Mouse (Mus musculus) frontal cortex, adult (tissue): ENCODE measurements around the gene Olfr522.

Source experiments
- ATAC-seq: cut with Nextera tagmentation; 2 replicates; pipeline ENCODE4 v1.9.2; 2017; ENCODE audit warnings: mild to moderate bottlenecking, moderate library complexity, mixed read lengths; ENCODE audit not compliant: low TSS enrichment

Gene Olfr522

GRCm38 (mm10) chr7:140164664-140165063 lies at the start of gene Olfr522:
Gene Olfr522, minus strand, starts transcription at chr7:140164764.
- no peak for ATAC-seq

- ATAC-seq = no peak
Measured at GRCm38 (mm10) chr7:140213841-140214240, 49.3 kb upstream of the Olfr522 start.

DNA sequence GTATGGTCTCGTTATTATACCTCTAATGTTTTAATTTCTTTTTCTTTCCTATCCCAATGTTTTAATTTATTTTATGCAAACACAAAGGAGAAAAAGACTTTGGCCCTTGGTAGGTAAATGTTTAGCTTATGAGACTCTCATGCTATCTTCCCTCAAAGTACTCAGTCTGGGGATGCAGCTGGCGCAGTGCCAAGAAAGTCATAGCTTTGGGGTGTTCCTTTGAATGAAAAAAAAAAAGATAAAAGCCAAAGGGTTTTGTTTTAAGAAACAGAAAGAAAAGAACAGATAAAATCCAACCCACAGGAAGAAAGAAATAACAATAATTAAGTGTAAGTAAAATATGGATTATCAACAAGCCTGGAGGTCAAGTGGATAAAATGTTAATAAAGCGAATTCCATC lies 44.1 kb upstream of the Olfr522 start:
- ATAC-seq = no peak

DNA sequence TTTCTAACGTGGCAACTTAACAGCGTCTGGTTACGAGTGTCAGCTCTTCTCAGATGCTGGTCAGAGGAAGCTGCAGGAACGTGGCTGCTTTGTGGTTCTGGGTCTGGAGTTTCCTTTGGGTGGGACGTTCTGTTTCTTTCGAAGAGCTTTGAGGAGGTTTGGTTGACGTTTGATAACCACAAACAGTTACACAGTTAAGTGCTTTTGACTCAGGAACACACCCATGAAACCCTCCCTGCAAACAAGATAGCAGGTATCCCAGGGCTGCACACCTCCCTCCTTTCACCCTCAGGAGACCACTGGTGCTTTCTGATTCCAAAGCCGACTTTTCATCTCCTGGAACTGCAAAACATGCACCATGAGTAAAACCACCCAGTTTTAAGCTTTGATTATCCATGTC lies 43.6 kb upstream of the Olfr522 start:
- ATAC-seq = no peak

GRCm38 (mm10) chr7:140206904-140207303 lies 42.3 kb upstream of the Olfr522 start:
- no peak for ATAC-seq

DNA sequence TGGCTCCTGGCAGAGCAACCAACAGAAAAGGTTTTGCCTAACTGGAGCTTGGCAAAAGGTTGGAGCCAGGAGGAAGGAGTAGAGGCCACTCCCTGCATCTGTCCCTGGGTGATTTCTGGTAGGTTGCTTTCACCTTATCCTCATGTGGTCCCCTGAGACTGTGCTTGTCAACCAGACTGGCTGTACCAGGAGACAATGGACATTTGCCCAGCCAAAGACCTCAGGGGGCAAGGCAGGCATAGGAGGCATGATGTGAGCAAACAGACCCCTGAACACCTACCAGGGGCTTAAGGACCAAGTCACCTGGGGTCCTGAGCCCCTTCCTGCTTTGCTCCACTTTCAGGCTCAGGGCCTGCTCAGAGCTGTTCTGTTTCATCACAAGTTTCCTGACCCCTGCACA lies 41.3 kb upstream of the Olfr522 start, which contains the start of gene Olfr524:
Gene Olfr524 (minus strand): TSS at position 101 of the 400 bp plus-strand sequence.
- ATAC-seq = no peak

DNA sequence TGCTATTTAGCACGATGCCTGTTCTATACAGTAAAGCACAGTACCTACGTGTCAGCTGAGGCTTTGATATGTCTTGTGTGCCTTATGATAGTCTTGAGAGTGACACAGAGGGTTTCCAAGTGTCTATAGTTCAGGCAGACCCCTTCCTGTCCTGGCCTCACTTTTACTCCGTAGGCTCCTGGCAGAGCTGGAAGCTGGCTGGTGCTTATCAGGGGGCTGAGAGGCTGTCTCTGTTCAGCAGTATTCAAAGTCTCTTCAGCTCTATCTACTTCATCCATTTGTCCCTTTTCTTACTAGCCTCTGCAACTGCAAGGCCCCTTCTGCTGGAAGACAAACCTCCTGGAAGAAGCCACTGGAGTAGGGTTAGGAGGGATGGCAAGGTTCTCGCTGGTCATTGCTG lies 36.5 kb upstream of the Olfr522 start:
- ATAC-seq = no peak

GRCm38 (mm10) chr7:140196002-140196401 lies 31.4 kb upstream of the Olfr522 start:
- ATAC-seq = no peak

GRCm38 (mm10) chr7:140194031-140194430 lies 29.5 kb upstream of the Olfr522 start:
- peak; percentile 64; the same call in 1 of the 2 replicates for ATAC-seq

- ATAC-seq = no peak
Measured at GRCm38 (mm10) chr7:140192851-140193250, 28.3 kb upstream of the Olfr522 start.

GRCm38 (mm10) chr7:140192445-140192844 lies 27.9 kb upstream of the Olfr522 start:
- ATAC-seq = no peak

DNA sequence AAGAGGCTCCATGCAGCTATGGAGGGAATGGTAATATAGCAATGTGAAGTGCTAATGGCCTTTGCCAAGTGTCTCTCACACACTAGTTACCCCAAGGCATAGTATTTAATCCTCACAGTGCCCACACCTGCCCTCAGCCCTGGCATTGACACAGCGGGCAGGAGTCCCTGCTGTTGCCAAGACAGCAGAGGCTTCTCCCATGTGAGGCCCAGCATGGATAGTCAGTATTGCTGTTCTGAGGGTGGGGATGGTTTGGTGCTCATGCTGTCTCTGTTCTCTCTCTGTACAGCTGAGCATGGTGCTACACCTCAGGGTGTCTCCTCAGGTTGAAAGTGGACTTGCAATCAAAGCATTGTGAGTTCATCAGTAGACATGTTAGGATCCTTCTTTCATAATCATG lies 25.9 kb upstream of the Olfr522 start:
- no peak for ATAC-seq

DNA sequence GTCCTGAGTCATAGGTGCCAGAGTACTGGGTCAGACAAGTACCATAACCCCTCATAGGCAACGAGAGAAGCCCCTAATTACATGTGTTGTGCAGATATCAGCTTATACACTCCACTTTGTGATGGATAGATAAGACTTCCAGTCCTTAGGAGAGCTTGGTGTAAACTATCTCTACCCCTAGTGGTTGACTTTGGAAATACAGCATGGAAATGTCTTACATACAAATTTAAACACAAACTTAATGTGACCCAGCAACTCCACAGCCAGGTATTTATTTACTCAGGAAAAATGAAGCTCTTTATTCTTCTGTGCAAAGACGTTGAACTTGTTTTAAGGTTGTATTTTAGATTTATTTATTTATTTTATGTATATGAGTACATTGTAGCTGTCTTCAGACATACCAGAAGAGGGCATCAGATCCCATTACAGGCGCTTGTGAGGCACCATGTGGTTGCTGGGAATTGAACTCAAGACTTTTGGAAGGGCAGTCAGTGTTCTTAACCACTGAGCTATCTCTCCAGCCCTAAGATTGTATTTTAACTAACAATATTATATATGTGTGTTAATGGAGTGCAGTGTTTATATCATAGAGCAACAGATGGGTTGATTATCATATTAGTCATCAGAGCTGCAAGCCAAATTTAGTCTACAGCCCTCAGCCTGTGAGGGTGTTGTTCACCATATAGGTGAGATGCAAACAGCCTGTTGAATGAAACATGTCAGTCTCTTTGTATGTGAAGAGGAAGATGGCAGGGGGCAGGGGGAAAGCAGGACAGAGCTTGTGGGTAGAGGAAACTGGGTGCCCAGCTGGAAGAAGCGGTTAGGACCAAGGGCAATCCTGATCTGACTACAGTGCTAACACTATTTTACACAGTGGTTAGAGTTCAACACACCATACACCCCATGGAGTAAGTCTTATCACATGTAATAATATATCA lies 24.1 kb upstream of the Olfr522 start:
- no peak for ATAC-seq

DNA sequence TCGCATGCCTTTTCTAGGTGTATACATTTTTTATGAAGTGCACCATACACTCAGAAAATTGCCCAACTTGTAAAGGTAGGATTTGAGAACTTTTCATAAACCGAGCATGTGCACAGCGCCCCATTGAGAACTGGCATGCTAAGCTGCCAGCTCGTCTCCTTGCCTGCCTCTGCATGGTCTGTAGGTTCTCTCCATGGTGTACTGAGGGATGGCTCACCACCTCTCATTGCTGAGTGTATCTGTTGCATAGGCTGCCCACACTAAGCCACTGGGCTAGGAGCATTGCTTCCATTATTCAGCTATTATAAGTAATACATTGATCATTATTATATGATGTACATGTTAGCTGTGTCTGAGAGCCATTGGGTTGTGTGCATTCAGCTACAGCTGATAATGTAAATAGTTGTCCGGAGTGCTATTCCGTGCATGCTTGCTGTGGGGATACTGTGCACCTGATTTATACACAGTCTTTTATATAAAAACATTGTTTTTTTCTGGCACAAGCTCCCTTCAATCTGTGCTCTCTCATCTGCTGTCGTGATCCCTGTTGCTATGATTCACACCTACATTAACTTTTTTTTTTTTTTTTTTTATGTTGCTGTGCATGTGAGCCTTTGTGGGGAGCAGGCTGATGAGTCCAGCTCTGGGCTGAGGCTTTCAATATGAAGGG lies 23.3 kb upstream of the Olfr522 start:
- ATAC-seq = peak; percentile 52

DNA sequence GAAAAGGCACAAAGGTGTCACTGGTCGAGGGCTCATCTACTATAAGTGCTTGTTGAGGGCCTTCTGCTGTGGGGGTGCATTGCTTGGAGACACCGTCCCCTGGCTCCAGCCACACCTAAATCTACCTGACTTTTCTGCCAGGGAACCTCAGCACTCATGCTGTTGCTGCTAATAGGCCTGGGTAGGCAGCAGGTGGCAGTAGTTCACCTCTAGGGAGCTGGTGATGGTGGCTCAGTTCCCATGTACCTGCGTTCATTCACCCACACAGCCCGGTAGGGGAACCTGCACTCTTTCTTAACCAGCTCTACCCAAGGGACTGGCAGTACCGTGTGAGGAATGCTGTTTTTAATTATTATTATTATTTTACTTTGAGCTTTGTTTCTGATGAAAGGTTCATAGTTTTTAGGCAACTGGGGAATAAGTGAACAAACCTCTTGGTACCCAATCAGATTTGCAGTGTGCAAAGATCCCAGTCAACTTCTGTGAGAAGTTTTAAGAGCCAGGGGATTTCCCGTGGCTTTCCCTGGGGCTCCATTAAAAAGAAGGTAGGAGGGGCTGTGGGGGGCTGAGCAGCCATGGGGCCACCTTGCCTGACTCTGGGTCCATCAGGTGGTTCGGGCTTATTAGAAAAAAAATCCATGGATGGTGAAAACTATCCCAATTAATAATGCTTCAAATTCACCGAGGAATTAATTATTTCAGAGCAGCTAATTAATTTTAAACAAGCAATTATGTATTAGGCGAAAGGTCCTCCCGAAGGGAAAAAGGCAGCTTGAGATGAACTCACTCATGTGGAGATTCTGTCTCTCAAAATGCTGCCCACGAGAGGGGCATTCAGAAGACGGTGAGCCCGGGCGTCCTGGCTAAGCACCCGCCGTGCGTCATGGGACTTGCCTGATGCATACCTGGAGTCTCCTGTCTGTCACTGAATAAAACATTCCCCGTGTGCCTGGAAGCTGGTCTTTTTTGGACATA lies 22.4 kb upstream of the Olfr522 start:
- peak; percentile 69; the same call in 1 of the 2 replicates for ATAC-seq

- no peak for ATAC-seq
Measured at GRCm38 (mm10) chr7:140184206-140184605, 19.6 kb upstream of the Olfr522 start.

DNA sequence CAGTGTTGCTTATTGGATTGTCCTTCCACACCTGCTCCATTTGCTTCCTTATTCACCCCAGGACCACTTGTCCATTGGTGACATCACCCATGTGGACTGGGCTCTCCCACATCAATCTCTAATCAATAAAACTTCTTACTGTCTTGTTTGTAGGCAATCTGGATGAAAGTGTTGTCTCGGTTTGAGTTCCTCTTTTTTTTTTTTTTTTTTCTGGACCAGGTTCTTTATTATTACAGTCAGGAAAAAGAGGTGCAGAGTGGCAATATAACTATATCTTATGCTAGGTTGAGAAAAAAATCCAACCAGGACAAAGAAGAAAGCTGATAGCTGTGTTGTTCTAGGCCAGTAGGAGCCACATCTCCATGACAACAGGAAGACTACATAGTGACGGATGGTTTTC lies 16.1 kb upstream of the Olfr522 start:
- no peak for ATAC-seq

DNA sequence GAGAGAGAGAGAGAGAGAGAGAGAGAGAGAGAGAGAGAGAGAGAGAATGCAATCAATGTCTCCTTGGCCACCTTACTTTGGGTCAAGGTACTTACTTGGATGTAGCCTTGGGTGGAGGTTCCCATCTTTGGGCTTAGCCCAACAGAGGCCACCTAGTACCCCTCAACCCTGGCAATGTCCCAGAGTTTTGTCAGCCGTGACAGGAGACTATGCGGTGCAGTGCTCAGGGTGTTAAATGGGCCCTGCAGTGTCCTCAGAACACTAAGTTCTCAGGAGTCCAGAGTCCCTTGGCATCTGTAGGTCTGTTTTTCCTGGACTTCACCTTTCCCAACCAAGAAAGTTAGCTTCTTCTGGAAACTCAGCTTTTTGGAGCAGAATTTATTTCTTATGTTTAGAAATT lies 14.6 kb upstream of the Olfr522 start:
- no peak for ATAC-seq

- ATAC-seq = no peak
Measured at GRCm38 (mm10) chr7:140172936-140173335, 8.4 kb upstream of the Olfr522 start, which contains the start of gene Olfr523. Gene Olfr523, plus strand, starts transcription at chr7:140173217.

DNA sequence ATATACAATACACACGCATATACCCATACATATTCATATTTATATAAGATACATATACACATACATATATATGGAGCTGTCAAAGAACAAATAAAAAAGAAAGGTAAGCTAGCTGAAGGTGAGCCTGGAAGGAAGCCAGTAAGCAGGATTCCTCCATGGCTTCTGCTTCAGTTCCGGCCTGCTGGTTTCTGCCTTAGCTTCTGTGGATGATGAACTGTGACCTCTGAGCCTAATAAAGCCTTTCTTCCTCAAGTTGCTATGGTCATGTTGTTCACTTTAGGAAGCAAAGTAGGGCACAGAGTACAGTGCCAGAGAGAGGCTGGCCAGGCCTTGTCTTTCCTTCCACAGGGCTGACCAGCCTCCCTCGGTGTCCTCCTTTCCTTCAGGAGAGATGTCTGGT lies 6.3 kb upstream of the Olfr522 start:
- ATAC-seq = no peak

GRCm38 (mm10) chr7:140169386-140169785 lies 4.8 kb upstream of the Olfr522 start:
- no peak for ATAC-seq

DNA sequence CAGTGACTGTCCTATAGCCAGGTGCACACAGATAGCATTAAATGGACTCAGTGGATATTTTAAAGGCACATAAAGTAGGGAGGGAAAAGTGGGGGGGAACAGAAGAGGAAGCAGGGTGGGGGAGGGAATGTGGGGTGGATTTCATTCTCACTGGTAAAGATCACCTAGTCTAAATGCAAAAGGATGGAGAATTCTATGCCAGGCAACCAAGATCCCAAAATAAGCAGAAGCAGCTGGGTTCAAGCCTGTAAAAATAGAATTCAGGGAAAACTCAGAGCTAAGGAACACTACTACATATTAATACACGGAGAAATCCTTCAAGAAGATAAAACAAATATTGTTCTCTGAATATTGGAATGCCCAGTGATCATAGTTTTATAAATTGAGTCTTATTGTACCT lies 3.4 kb upstream of the Olfr522 start:
- peak; percentile 76 for ATAC-seq
